Mouse (Mus musculus) midbrain, embryonic 12.5 days (tissue): ENCODE results near the gene Abhd5. TPM values are rescaled to one million over a fixed set of nuclear protein-coding genes. Genes with fewer than 3 reads are reported as not detected.

Experiments used
- ATAC-seq: fragments of 200-750 bp; cut with Nextera tagmentation; 2 replicates; pipeline ENCODE4 v1.8.0; 2017; ENCODE audit warnings: low read depth, moderate TSS enrichment, moderate library complexity; ENCODE audit not compliant: low FRiP score
- H3K27ac ChIP-seq: fragments of 300-500 bp; sonication (generic); replicated peaks from 2 replicates; pipeline ENCODE4 v1.5.1; 2016; ENCODE audit warnings: mild to moderate bottlenecking
- H3K27me3 ChIP-seq: fragments of 300-500 bp; sonication (generic); 2 replicates; pipeline ENCODE4 v1.6.1; 2016; ENCODE audit warnings: mild to moderate bottlenecking
- H3K36me3 ChIP-seq: fragments of 300-500 bp; sonication (generic); 2 replicates; pipeline ENCODE4 v1.6.1; 2016
- H3K4me1 ChIP-seq: fragments of 300-500 bp; sonication (generic); 2 replicates; pipeline ENCODE4 v1.6.1; 2016
- H3K4me2 ChIP-seq: fragments of 300-500 bp; sonication (generic); replicated peaks from 2 replicates; pipeline ENCODE4 v1.6.1; 2016; ENCODE audit warnings: mild to moderate bottlenecking, moderate library complexity
- H3K4me3 ChIP-seq: fragments of 300-500 bp; sonication (generic); 2 replicates; pipeline ENCODE4 v1.5.1; 2016; ENCODE audit warnings: mild to moderate bottlenecking
- H3K9ac ChIP-seq: fragments of 300-500 bp; sonication (generic); replicated peaks from 2 replicates; pipeline ENCODE4 v1.6.1; 2016; ENCODE audit warnings: mild to moderate bottlenecking, moderate library complexity
- H3K9me3 ChIP-seq: fragments of 300-500 bp; sonication (generic); 2 replicates; pipeline ENCODE4 v1.6.1; 2016; ENCODE audit warnings: mild to moderate bottlenecking
- WGBS: fragments of 180-500 bp; shearing (Covaris S2); methylation state at CpG from one replicate; pipeline ENCODE4 v1.1.7; 2016; 5-methylcytosine and 5-hydroxymethylcytosine counted together
- polyA plus RNA-seq: library from polyadenylated mRNA; unstranded; fragments of >200 nt; fragmentation: Nextera tagmentation; extraction: Ambion mirVana; gene quantifications from 2 replicates; pipeline ENCODE4 v1.2.1, GENCODE M21; 2016

Gene Abhd5
- polyA plus RNA-seq, 1 experiment from 2014 or later = 17.8 TPM

GRCm38 (mm10) chr9:122350396-122351130 is 845 bp upstream of the Abhd5 start:
- Histone ChIP-seq H3K27me3 (peaks cover 7% of the 10 kb centered on the region; the same call in 1 of the 2 replicates), H3K4me1 (0 out of 2 replicates have a peak, but pooled peaks cover 3% of the 10 kb centered on the region), H3K27ac (no peak overlapping the region), H3K9ac (peak overlapping the region; percentile 69; the same call in 1 of the 2 replicates), H3K9me3 (no peaks in the 10 kb centered on the region), H3K4me3 (peak overlapping the region; percentile 57; the same call in 1 of the 2 replicates), H3K4me2 (peak overlapping the region; percentile 61), H3K36me3 (no peaks in the 10 kb centered on the region)
- no peak for ATAC-seq
- WGBS = 74% methylated on average over 7 of the region's 7 CpGs

GRCm38 (mm10) chr9:122352025-122352392 is 601 bp downstream of the Abhd5 start:
- peak overlapping the region; percentile 57 for H3K4me3 ChIP-seq
- H3K9me3 ChIP-seq = no peaks in the 10 kb centered on the region
- H3K27ac ChIP-seq = peak overlapping the region; percentile 52
- peak overlapping the region; percentile 61 for H3K4me2 ChIP-seq
- peaks cover 7% of the 10 kb centered on the region; the same call in 1 of the 2 replicates for H3K27me3 ChIP-seq
- no peaks in the 10 kb centered on the region for H3K36me3 ChIP-seq
- 0 out of 2 replicates have a peak, but pooled peaks cover 3% of the 10 kb centered on the region for H3K4me1 ChIP-seq
- no peak for ATAC-seq
- H3K9ac ChIP-seq = peak overlapping the region; percentile 69
- under 1% methylated on average over 30 of the region's 30 CpGs for WGBS

- Histone ChIP-seq H3K4me3 (no peak overlapping the region), H3K36me3 (no peaks in the 10 kb centered on the region), H3K4me2 (no peak overlapping the region), H3K27me3 (peaks cover 7% of the 10 kb centered on the region; the same call in 1 of the 2 replicates), H3K9me3 (no peaks in the 10 kb centered on the region), H3K4me1 (0 out of 2 replicates have a peak, but pooled peaks cover 3% of the 10 kb centered on the region), H3K9ac (no peak overlapping the region), H3K27ac (no peak overlapping the region)
- WGBS = 86% methylated on average over 4 of the region's 4 CpGs
- no peak for ATAC-seq
Measured at GRCm38 (mm10) chr9:122352911-122353310, 1.5 kb downstream of the Abhd5 start.

GRCm38 (mm10) chr9:122354240-122354639 is 2.8 kb downstream of the Abhd5 start:
- no peak for ATAC-seq
- Histone ChIP-seq H3K9ac (no peak overlapping the region), H3K27me3 (peaks cover 7% of the 10 kb centered on the region; the same call in 1 of the 2 replicates), H3K27ac (no peak overlapping the region), H3K36me3 (no peaks in the 10 kb centered on the region), H3K4me2 (no peak overlapping the region), H3K9me3 (no peaks in the 10 kb centered on the region), H3K4me1 (0 out of 2 replicates have a peak, but pooled peaks cover 3% of the 10 kb centered on the region), H3K4me3 (no peak overlapping the region)
- WGBS = 86% methylated on average over 3 of the region's 3 CpGs

GRCm38 (mm10) chr9:122357073-122357472 is 5.7 kb downstream of the Abhd5 start:
- Histone ChIP-seq H3K36me3 (no peaks in the 10 kb centered on the region), H3K9ac (no peak overlapping the region), H3K27me3 (no peaks in the 10 kb centered on the region), H3K9me3 (no peaks in the 10 kb centered on the region), H3K27ac (no peak overlapping the region), H3K4me2 (no peak overlapping the region), H3K4me1 (no peaks in the 10 kb centered on the region), H3K4me3 (no peak overlapping the region)
- 92% methylated on average over 1 of the region's 1 CpGs for WGBS
- no peak for ATAC-seq

- ATAC-seq = no peak
- Histone ChIP-seq H3K4me2 (no peak overlapping the region), H3K4me1 (no peaks in the 10 kb centered on the region), H3K36me3 (no peaks in the 10 kb centered on the region), H3K27ac (no peak overlapping the region), H3K4me3 (no peak overlapping the region), H3K27me3 (no peaks in the 10 kb centered on the region), H3K9me3 (no peaks in the 10 kb centered on the region), H3K9ac (no peak overlapping the region)
- 100% methylated on average over 1 of the region's 1 CpGs for WGBS
Measured at GRCm38 (mm10) chr9:122357626-122358025, 6.2 kb downstream of the Abhd5 start.

- WGBS = 89% methylated on average over 1 of the region's 1 CpGs
Measured at GRCm38 (mm10) chr9:122364171-122364570, 12.8 kb downstream of the Abhd5 start.

GRCm38 (mm10) chr9:122370292-122370794 is 18.9 kb downstream of the Abhd5 start:
- Histone ChIP-seq H3K36me3 (no peaks in the 10 kb centered on the region), H3K27me3 (no peaks in the 10 kb centered on the region), H3K4me1 (no peaks in the 10 kb centered on the region), H3K9ac (no peak overlapping the region), H3K9me3 (no peaks in the 10 kb centered on the region), H3K27ac (no peak overlapping the region), H3K4me3 (no peak overlapping the region), H3K4me2 (no peak overlapping the region)
- 90% methylated on average over 6 of the region's 6 CpGs for WGBS
- no peak for ATAC-seq

More at GRCm38 (mm10) chr9:122364171-122364570, 12.8 kb downstream of the Abhd5 start:
- Histone ChIP-seq H3K4me3 (no peak overlapping the region), H3K4me1 (no peaks in the 10 kb centered on the region), H3K9me3 (no peaks in the 10 kb centered on the region), H3K36me3 (no peaks in the 10 kb centered on the region), H3K9ac (no peak overlapping the region), H3K27me3 (no peaks in the 10 kb centered on the region), H3K4me2 (no peak overlapping the region), H3K27ac (no peak overlapping the region)
- no peak for ATAC-seq

- no peak overlapping the region for H3K27ac ChIP-seq
Measured at GRCm38 (mm10) chr9:122372506-122372905, 21.1 kb downstream of the Abhd5 start.

GRCm38 (mm10) chr9:122372991-122373390 is 21.6 kb downstream of the Abhd5 start:
- H3K4me2 ChIP-seq = no peak overlapping the region
- ATAC-seq = no peak

More at GRCm38 (mm10) chr9:122372506-122372905, 21.1 kb downstream of the Abhd5 start:
- Histone ChIP-seq H3K4me3 (no peak overlapping the region), H3K9ac (no peak overlapping the region), H3K9me3 (no peaks in the 10 kb centered on the region), H3K4me2 (no peak overlapping the region), H3K4me1 (no peaks in the 10 kb centered on the region), H3K27me3 (no peaks in the 10 kb centered on the region), H3K36me3 (no peaks in the 10 kb centered on the region)
- 72% methylated on average over 4 of the region's 4 CpGs for WGBS
- ATAC-seq = no peak

GRCm38 (mm10) chr9:122378986-122379385 is 27.6 kb downstream of the Abhd5 start:
- no peak for ATAC-seq
- WGBS = 86% methylated on average over 6 of the region's 6 CpGs
- H3K4me2 ChIP-seq = no peak overlapping the region
- H3K4me3 ChIP-seq = no peak overlapping the region
- H3K4me1 ChIP-seq = peaks cover 3% of the 10 kb centered on the region; the same call in 1 of the 2 replicates
- no peak overlapping the region for H3K27ac ChIP-seq
- no peaks in the 10 kb centered on the region for H3K36me3 ChIP-seq
- H3K9me3 ChIP-seq = no peaks in the 10 kb centered on the region
- peaks cover 21% of the 10 kb centered on the region for H3K27me3 ChIP-seq
- no peak overlapping the region for H3K9ac ChIP-seq

More at GRCm38 (mm10) chr9:122372991-122373390, 21.6 kb downstream of the Abhd5 start:
- no peak overlapping the region for H3K9ac ChIP-seq
- no peaks in the 10 kb centered on the region for H3K27me3 ChIP-seq
- H3K27ac ChIP-seq = no peak overlapping the region
- 79% methylated on average over 1 of the region's 1 CpGs for WGBS
- H3K4me3 ChIP-seq = no peak overlapping the region
- H3K9me3 ChIP-seq = no peaks in the 10 kb centered on the region
- H3K4me1 ChIP-seq = no peaks in the 10 kb centered on the region
- no peaks in the 10 kb centered on the region for H3K36me3 ChIP-seq

- WGBS = 43% methylated on average over 6 of the region's 6 CpGs
- H3K27me3 ChIP-seq = peaks cover 24% of the 10 kb centered on the region
- H3K27ac ChIP-seq = no peak overlapping the region
- H3K9ac ChIP-seq = no peak overlapping the region
- no peaks in the 10 kb centered on the region for H3K9me3 ChIP-seq
- ATAC-seq = no peak
- H3K4me3 ChIP-seq = no peak overlapping the region
- peaks cover 3% of the 10 kb centered on the region; the same call in 1 of the 2 replicates for H3K4me1 ChIP-seq
- no peaks in the 10 kb centered on the region for H3K36me3 ChIP-seq
- no peak overlapping the region for H3K4me2 ChIP-seq
Measured at GRCm38 (mm10) chr9:122380959-122381358, 29.6 kb downstream of the Abhd5 start.
